Mouse (Mus musculus) heart, postnatal 25 days (tissue): ENCODE data around the gene Fam107b. TPM values are rescaled to one million over a fixed set of nuclear protein-coding genes. Genes with fewer than 3 reads are reported as not detected.
"Not testable (repeated sequence)": the region's sequence is repeated elsewhere in the genome, so short reads cannot be mapped to it uniquely, and the experiment has no call there.

ENCODE experiments used
- DNase-seq: peaks from one replicate; pipeline ENCODE4 v3.0.0; 2022; ENCODE audit warnings: low spot score
- intact Hi-C: fragments of 180-260 bp; cut with DNase I; formaldehyde crosslinking; loops from one replicate; pipeline ENCODE4 v1.15.1; 2025
- total RNA-seq, 2 experiments: library from RNA; stranded (reverse); gene quantifications; 2 replicates each; pipeline ENCODE4 v1.2.3; 2021

The Fam107b gene
- total RNA-seq, 2 experiments from 2014 or later = 6.8 to 8.2 TPM

DNA sequence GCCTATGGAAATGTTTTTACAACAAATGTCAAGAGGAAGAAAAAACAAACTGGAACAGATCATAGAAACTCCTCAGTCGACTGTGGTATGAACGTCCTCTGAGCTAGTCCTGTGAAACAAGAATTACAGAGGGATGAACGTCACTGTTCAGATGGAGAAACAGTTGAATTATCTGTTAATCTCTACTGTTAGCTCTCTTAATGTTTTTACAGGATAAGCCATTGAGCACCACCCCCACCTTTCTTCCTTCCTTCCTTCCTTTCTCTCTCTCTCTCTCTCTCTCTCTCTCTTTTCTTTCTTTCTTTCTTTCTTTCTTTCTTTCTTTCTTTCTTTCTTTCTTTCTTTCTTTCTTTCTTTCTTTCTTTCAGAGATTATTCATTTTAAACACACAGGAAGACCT lies 135.0 kb downstream of the Fam107b start:
- intact Hi-C loops = not testable (repeated sequence)

DNA sequence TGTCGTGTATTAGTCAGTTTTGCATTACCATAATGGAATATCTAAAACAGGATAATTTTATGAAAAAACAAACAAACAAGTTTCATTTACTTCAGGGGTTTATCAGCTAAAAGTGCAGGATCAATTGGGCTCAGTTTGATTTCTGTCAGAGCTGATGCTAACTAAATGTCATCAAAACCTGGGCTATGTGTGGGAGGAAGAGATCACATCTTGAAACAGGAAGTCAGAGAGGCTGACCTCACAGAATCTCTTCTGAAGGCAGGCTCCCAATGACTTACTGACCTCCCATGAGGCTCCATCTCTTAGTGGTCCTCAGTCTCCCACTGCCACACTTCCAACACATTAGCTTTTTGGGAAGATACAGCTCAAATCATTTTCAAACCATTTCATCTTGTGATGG lies 136.9 kb downstream of the Fam107b start:
- no peak for DNase-seq
- intact Hi-C loops = no loop called here

More for the DNA sequence above, 135.0 kb downstream of the Fam107b start:
- not testable (repeated sequence) for DNase-seq

DNA sequence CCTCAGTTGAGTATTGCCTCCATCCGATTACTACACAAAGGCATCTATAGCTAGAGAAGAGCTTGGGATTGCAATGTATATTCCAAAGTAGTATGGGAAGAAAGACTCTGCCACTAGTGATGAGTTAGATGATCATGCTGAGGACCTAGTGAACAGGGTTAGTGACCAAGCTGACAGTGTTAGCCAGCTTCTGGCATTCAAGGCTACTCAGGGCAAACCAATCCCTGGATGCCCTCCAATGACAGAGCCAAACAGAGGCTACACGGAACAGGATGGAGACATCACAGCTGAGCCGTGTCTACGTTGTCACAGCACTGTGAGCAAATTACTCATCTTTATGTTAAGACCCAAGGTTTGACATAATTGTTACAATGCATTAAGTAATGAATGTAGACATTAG lies 138.3 kb downstream of the Fam107b start:
- intact Hi-C loops = no loop called here
- DNase-seq = no peak

DNA sequence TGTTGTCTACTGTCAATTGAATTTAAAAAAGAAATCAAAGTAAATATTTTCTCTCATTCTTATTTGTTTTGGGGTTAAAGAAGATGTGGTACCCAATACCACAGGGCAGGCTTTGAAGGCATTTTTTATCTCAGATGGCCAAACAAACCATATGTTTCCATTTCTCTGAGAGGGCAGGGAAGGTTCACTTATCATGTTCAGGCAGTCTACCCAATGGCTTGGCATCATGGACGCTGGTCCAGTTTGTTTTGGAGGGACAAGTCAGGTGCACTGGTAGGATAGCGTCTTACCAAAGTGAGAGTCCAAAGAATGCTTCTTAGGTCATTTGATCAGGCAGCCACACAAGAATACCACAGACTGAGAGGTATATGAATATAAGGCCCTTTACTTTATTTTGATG lies 139.6 kb downstream of the Fam107b start:
- intact Hi-C loops = loop anchor here (10.0 kb wide), 1 partner anchor 55 kb away; no protein-coding TSS in a partner anchor
- no peak for DNase-seq

DNA sequence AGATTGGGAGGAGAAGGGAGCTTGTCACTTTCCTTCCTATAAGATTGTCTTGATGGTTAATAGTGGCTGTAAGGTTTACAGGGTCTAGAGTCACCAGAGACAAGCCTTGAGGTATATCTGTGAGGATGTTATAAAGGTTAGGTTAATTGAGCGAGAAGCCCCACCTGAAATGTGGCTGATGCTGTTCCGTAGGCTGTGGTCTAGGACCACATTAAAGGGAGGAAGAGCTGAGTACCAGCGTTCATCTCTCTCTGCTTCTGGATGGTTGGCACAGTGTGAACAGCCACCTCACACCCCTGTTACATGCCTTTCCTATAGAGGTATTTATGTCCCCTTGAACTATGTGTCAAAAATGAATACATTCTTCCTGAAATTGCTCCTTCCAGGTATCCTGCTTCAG lies 140.2 kb downstream of the Fam107b start:
- intact Hi-C loops = loop anchor here (10.0 kb wide), 1 partner anchor 54 kb away; no protein-coding TSS in a partner anchor
- DNase-seq = no peak

DNA sequence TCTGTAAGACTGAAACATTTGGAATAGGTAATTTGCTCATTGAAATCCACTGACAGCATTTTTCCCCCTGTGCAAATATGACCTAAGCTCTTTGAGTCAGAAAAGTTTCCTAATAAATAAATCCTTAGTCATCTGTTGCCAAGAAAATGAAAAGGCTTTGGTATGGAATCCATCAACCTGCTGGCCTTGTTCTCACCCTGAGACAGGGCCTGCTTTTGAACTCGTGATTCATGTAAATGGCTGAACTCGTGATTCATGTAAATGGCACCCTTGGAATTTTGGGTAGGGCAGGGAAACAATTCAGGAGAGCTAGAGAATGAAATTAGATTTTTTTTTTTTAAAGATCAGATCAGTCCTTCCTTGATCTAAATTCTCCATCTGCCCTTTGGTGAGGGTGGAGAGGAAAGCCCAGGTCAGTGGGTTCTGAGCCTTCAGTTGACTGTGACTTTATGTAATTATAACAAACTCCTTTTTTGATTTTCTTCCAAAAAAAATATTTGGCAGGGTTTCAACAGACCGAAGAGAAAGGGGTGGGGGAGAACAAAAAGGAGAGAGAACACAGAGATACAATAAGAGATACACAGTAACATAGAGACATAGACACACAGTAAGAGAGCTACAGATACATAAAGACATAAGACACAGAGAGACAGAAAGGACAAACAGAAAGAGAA lies 142.2 kb downstream of the Fam107b start:
- no peak for DNase-seq
- intact Hi-C loops = loop anchor here (10.0 kb wide), 1 partner anchor 52 kb away; no protein-coding TSS in a partner anchor

DNA sequence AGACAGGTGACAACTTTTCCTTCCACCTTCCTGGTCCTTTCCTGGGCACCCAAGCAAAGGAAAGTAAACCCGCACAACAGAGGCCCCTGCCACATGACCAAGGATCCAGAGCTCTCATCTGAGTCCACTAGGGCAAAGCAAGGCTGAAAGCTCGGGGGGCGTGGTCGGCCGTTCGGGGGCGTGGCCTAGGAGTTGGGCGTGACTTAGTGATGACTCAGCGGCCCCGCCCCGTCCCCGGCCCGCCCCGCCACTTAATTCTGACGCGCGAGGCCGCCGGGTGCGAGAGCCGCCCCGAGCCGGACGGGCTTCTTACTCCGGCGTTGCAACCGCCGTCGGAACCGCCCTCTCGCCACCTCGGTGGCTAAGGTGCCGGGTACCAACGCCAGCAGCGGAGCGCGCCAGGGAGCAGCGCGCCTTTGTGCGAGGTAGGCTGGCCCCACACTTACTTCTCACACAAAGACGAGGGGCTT lies 143.0 kb downstream of the Fam107b start:
- DNase-seq = peak; percentile 80
- intact Hi-C loops = loop anchor here (10.0 kb wide), 1 partner anchor 52 kb away; no protein-coding TSS in a partner anchor

DNA sequence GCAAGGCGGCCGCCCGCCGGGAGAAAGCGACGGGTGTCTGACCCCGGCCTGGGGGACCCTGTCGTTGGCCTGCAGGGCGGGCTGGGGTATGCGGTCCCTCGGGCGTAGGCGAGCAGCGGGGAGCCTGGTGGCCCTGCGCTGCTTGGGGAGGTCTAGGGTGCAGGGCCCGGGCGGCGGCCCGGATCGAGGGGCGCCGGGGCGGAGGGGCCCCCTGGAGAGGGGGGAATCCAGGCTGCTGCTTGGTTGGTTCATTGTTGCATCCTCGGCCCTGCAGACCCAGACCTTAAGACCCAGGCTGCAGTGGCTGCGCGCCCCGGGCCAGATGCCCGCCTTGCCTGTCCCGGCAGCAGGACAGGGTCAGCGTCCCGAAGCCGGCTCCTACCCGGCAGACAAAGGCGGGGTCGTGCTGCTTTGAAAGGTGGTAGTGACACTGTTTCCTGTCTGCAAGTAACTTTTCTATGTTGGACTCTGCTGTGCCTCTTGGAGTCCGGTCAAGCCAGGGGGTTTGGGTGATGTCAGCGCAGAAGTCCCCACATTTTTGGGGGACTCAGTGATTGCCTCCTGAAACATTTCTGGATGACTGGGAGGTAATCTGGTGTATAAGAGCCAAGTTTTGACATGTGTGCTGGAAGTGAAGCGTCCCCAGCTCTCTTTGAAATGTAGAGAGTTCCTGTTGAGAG lies 143.5 kb downstream of the Fam107b start:
- intact Hi-C loops = loop anchor here (10.0 kb wide), 1 partner anchor 51 kb away; no protein-coding TSS in a partner anchor
- DNase-seq = no peak

DNA sequence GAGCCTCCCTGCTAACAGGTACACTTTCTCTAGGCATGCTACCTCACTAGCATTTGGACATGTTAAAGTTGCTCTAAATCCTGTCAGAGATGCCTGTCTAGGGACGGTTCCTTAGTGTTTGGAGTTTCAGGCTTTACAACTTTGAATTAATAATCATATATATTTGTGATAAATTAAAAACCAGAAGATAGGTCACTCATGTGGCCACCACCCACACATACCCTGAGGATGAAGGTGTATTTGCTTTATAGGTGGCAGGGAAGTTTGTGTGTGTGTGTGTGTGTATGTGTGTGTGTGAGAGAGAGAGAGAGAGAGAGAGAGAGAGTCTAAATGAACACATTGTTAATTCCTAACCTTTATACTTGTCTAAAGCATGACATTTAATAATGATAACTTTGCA lies 144.2 kb downstream of the Fam107b start:
- intact Hi-C loops = loop anchor here (10.0 kb wide), 1 partner anchor 50 kb away; no protein-coding TSS in a partner anchor

DNA sequence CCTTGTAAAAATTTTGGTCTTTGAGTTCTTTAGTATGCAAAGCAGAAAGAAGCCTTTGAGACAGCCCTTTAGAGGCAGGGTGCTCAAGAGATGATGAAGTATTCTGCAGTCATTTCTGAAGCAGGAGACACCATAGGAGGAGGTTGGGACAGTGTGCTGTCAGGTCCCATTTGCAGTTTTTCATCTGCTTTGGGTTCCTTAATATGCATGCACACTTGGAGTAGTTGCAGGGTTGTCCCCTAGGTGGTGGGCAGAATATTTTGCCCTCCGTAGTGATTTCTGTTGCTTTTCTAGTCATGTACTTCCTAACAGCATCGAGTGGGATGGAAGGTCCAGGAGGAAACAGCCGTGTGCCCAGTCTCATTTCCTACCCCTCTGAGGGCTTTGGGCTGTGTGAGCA lies 145.1 kb downstream of the Fam107b start:
- intact Hi-C loops = loop anchor here (10.0 kb wide), 1 partner anchor 49 kb away; no protein-coding TSS in a partner anchor
- DNase-seq = no peak

More for the DNA sequence above, 144.2 kb downstream of the Fam107b start:
- no peak for DNase-seq

DNA sequence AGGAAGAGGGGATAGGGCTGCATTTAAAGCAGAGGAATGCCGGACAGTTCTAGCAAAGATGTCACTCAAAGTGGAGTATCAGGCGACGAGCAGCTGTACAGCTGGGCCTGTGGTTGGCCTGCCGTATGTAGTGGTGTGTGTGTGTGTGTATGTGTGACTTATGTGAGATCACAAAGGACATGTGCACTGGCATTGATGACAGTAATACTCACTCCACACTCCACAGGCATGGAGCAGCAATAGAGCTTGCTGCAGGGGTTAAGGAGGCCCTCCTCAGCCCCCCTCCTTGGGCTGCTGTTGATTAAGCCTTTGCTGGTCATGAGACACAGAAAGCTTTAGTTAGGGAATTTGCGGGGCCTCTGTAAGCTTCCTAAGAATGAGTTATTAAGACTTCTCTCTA lies 147.0 kb downstream of the Fam107b start:
- intact Hi-C loops = loop anchor here (10.0 kb wide), 1 partner anchor 48 kb away; no protein-coding TSS in a partner anchor
- no peak for DNase-seq

DNA sequence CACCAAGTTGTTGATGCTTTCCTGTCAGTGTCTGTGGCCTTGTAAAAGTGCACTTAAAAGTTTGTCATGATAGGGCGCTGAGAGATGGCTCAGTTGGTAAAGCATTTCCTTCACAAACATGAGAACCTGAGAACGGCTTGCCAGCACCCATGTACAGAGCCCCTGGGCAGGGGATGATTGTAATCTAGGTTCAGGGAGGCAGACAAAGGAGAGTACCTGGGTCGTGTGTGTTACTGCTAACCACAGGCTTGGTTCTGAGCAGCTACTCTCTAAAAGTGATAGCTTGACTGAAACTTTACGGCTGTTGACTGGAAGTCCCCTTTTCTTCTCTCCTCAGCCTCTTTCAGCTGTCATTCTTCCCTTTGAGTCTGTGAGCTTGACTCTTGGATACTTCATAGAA lies 147.6 kb downstream of the Fam107b start:
- DNase-seq = no peak
- intact Hi-C loops = loop anchor here (10.0 kb wide), 1 partner anchor 47 kb away; no protein-coding TSS in a partner anchor

DNA sequence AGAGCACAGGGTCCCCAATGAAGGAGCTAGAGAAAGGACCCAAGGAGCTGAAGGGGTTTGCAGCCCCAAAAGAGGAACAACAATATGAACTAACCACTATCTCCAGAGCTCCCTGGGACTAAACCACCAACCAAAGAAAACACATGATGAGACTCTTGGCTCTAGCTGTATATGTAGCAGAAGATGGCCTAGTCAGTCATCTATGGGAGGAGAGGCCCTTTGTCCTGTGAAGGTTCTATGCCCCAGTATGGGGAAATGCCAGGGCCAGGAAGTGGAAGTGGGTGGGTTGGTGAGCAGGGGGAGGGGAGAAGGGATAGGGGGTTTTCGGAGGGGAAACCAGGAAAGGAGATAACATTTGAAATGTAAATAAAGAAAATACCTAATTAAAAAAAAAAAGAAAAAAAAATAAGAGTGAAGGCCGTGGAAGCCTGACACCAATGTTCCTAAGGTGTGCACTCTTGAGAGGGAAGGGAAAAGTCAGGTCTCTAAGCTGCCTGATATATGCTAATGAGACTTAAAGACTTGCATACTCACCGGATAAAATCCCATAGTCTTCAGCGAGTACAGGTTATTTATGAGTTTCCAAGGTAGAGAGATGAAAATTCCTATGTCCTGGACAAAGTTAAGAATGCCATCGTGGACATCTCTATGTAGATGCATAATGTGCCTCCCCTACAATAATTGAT lies 149.3 kb downstream of the Fam107b start:
- intact Hi-C loops = loop anchor here (10.0 kb wide), 1 partner anchor 45 kb away; no protein-coding TSS in a partner anchor
- DNase-seq = not testable (repeated sequence)

DNA sequence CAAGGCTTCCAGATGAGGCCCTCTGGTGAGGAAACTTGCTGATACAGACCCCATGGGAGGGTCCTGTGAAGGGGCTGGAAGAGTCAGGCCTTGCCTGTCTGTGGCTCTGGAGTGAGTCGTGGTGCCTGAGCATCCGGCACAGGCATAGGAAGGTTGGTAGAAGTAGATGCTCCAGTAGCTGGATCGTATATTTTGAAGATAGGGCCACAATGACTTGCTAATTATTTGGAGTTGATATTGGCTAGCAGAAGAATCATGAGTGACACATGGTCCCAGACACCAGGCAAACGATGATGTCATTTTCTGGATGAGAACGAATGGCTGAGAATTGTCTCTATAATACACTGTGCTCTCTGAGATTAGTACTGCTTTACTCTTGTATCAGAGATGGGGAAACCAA lies 150.8 kb downstream of the Fam107b start:
- no peak for DNase-seq
- intact Hi-C loops = no loop called here

DNA sequence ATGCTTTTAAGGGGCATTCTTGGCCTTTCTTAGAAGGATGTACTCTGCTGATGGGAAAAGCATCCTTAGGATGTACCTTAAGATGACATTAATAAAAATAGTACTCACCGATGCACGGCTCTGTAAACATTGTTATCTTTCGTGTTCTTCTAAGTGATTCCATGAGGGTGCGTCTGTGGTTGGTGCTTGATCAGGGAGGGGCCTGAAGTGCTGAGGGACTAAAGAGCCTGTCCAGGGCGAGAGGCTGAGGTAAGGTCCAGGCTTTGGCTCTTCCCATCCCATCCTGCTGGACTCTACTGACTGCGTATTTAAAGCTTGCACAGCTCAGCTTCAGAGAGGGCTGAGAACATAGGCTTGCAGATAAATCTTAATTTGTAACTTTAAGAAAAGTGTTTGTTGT lies 151.7 kb downstream of the Fam107b start:
- DNase-seq = no peak
- intact Hi-C loops = no loop called here

DNA sequence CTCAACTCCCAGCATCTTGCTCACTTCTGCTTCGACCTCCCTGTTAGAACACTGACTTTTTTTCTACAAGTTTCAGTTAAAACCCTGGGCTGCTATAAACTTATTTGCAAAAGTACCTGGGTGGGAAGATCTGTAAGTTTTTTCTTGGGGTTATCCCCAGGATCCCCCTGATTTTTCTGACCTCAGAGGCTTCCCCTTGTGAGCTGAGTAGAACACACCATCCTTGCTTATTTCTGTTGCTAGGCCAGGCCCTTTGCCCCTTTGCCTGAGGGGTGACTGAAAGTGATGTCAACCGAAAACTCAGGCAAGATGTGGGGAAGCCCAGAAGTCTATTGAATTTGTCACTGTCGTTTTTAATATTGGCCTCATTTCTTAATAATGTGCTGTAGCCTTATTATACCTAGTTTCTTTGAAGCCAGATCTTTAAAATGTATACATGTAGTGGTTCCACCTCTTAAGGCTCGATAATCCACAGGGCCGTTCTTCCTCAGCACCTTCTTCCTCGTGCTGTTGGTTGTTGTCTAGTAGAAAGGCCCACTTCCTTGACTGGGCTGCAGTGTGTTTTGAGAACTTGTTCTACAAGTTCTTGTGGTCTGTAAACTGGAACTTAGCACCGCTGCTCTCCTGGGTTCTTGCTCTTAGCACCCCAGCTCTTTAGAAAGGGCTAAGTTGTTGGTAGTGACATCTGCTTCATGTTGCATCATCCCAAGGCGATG lies 153.3 kb downstream of the Fam107b start:
- intact Hi-C loops = no loop called here
- no peak for DNase-seq

DNA sequence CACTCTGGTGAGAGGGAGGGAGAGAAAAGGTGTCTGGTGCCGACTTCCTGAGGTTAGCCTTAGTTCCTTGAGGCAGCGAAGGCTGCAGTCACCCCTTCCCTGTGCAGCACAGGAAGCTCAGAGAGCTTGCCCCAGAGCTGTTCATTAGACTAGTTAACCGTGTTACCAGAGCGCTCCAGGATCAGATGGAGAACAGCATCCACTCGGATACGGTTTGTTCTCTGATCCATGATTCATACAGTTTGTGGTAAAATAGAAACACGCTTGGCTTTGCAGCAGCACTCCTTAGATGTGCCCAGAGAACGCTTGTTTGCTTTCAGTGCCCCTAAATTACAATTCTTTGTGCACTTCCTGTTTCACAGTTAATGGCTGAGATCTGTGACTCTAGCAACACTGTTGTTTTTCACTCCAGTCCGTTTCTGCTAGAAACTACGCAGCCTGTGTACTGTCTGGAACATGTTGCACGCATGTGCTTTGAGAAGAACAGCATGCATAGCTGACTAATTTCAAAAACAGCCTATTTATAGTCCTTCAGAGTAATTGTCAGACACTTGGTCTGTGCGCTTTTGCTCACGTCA lies 156.3 kb downstream of the Fam107b start:
- DNase-seq = no peak
- intact Hi-C loops = no loop called here

DNA sequence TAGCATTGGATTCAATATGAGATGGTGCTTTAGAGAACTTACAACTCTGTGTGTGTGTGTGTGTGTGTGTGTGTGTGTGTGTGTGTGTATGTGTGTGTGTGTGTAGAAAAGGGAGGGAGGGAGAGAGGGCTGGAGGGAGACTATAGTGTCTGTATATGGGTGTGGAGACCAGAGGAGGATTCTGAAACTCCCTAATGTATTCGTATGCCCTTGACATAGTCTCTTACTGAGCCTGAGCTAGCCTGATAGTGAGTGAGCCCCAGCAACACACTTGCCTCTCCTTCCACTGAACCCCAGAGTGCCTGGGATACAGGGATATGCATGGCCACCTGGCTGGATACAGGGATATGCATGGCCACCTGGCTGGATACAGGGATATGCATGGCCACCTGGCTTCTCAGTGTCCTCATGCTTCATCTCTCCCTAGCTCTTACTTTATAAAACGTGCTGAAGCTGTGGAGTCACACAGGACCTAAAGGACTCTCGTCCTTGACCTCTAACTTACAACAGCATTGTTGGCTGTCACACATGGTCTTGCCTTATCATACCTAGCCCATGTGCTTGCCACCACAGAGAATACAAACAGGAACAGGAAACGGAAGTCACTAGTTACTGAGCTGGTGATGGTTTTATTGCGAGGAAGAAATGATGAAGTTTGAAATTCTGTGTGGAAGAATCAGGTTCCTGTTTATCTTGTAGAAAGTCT lies 157.1 kb downstream of the Fam107b start:
- DNase-seq = no peak

DNA sequence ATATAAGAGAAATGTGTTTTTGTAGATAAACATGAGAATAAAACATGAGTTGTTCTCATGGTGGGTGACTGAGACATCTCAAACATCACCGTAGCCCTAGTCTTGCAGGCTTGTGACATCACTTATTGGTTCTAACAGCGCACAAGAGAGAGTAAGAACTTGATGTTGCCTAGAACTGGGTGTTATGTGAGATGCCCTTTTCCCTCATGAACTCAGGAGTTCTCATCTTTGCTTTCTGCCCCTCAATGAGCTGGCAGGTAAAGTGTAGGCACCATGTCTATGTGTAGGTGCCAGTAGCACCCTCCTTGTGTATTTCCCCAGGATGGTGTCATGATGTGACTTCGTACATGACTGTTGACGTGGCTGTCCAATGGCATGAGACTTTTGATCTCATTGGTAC lies 157.8 kb downstream of the Fam107b start:
- intact Hi-C loops = no loop called here
- no peak for DNase-seq

More for the DNA sequence above, 157.1 kb downstream of the Fam107b start:
- intact Hi-C loops = no loop called here
